Mouse (Mus musculus) limb, embryonic 12.5 days (tissue): ENCODE measurements at regions not wholly inside any gene's neighbourhood (a gene's known extent, or its start where the extent isn't known, plus 50 kb on each side); places are given as distances from the start of the nearest gene placed in this dataset.

Source experiments
- ATAC-seq: fragments of 200-750 bp; cut with Nextera tagmentation; 2 replicates; pipeline ENCODE4 v1.8.0; 2017; ENCODE audit warnings: low read depth, moderate TSS enrichment; ENCODE audit not compliant: insufficient number of reproducible peaks, insufficient read depth, low FRiP score, low TSS enrichment
- H3K27ac ChIP-seq: fragments of 300-500 bp; sonication (generic); 2 replicates; pipeline ENCODE4 v1.5.1; 2016; ENCODE audit warnings: mild to moderate bottlenecking, moderate library complexity
- H3K27me3 ChIP-seq: fragments of 300-500 bp; sonication (generic); 2 replicates; pipeline ENCODE4 v1.6.1; 2016; ENCODE audit warnings: mild to moderate bottlenecking, moderate library complexity
- H3K36me3 ChIP-seq: fragments of 300-500 bp; sonication (generic); 2 replicates; pipeline ENCODE4 v1.6.1; 2016; ENCODE audit warnings: mild to moderate bottlenecking, moderate library complexity
- H3K4me1 ChIP-seq: fragments of 300-500 bp; sonication (generic); replicated peaks from 2 replicates; pipeline ENCODE4 v1.6.1; 2016
- H3K4me2 ChIP-seq: fragments of 300-500 bp; sonication (generic); 2 replicates; pipeline ENCODE4 v1.6.1; 2016; ENCODE audit warnings: mild to moderate bottlenecking, moderate library complexity
- H3K4me3 ChIP-seq: fragments of 300-500 bp; sonication (generic); replicated peaks from 2 replicates; pipeline ENCODE4 v1.5.1; 2016; ENCODE audit warnings: mild to moderate bottlenecking
- H3K9ac ChIP-seq: fragments of 300-500 bp; sonication (generic); replicated peaks from 2 replicates; pipeline ENCODE4 v1.6.1; 2016; ENCODE audit warnings: mild to moderate bottlenecking, moderate library complexity
- H3K9me3 ChIP-seq: fragments of 300-500 bp; sonication (generic); 2 replicates; pipeline ENCODE4 v1.6.1; 2016; ENCODE audit warnings: mild to moderate bottlenecking, moderate library complexity
- WGBS: fragments of 180-500 bp; shearing (Covaris S2); methylation state at CpG from one replicate; pipeline ENCODE4 v1.1.7; 2016; 5-methylcytosine and 5-hydroxymethylcytosine counted together

- H3K9me3 ChIP-seq = peaks cover 7% of the 10 kb centered on the region; the same call in 1 of the 2 replicates
- peaks cover 55% of the 10 kb centered on the region for H3K27me3 ChIP-seq
- H3K4me1 ChIP-seq = peaks cover 9% of the 10 kb centered on the region
- WGBS = 5% methylated on average over 17 of the region's 17 CpGs
- H3K4me2 ChIP-seq = peak overlapping the region; percentile 44
- H3K4me3 ChIP-seq = peak overlapping the region; percentile 9; the same call in 1 of the 2 replicates
- no peak for ATAC-seq
- no peak overlapping the region for H3K27ac ChIP-seq
- H3K36me3 ChIP-seq = no peaks in the 10 kb centered on the region
- 0 out of 2 replicates have a peak overlapping the region, but pooled peaks have one; percentile 28 for H3K9ac ChIP-seq
These were observed 155.7 kb downstream of the Gm9376 start for GRCm38 (mm10) chr14:118422351-118423001.

- ATAC-seq = no peak
- no peak overlapping the region for H3K4me3 ChIP-seq
- H3K27ac ChIP-seq = no peak overlapping the region
- H3K4me2 ChIP-seq = peak overlapping the region; percentile 44; the same call in 1 of the 2 replicates
- H3K27me3 ChIP-seq = peaks cover 57% of the 10 kb centered on the region
- H3K9ac ChIP-seq = no peak overlapping the region
- H3K9me3 ChIP-seq = peaks cover 7% of the 10 kb centered on the region; the same call in 1 of the 2 replicates
- no peaks in the 10 kb centered on the region for H3K36me3 ChIP-seq
- peaks cover 9% of the 10 kb centered on the region for H3K4me1 ChIP-seq
- WGBS = 0% methylated on average over 4 of the region's 9 CpGs
These were observed 156.5 kb downstream of the Gm9376 start for GRCm38 (mm10) chr14:118423269-118423668.

- 78% methylated on average over 3 of the region's 3 CpGs for WGBS
These were observed 159.8 kb downstream of the Gm9376 start for GRCm38 (mm10) chr14:118426562-118426961.

GRCm38 (mm10) chr14:118430286-118430685 is 163.5 kb downstream of the Gm9376 start:
- Histone ChIP-seq H3K4me3 (no peak overlapping the region), H3K9me3 (no peaks in the 10 kb centered on the region), H3K36me3 (no peaks in the 10 kb centered on the region), H3K27me3 (peaks cover 35% of the 10 kb centered on the region), H3K9ac (no peak overlapping the region), H3K4me1 (no peaks in the 10 kb centered on the region), H3K27ac (no peak overlapping the region), H3K4me2 (no peak overlapping the region)
- no peak for ATAC-seq
- 92% methylated on average over 4 of the region's 4 CpGs for WGBS

More at GRCm38 (mm10) chr14:118426562-118426961, 159.8 kb downstream of the Gm9376 start:
- ATAC-seq = no peak
- Histone ChIP-seq H3K4me2 (no peak overlapping the region), H3K4me1 (peaks cover 9% of the 10 kb centered on the region), H3K9ac (no peak overlapping the region), H3K36me3 (no peaks in the 10 kb centered on the region), H3K9me3 (no peaks in the 10 kb centered on the region), H3K27ac (no peak overlapping the region), H3K4me3 (no peak overlapping the region), H3K27me3 (peaks cover 36% of the 10 kb centered on the region)

- Histone ChIP-seq H3K4me2 (no peak overlapping the region), H3K4me1 (no peaks in the 10 kb centered on the region), H3K36me3 (no peaks in the 10 kb centered on the region), H3K4me3 (no peak overlapping the region), H3K27me3 (peaks cover 38% of the 10 kb centered on the region), H3K27ac (no peak overlapping the region), H3K9me3 (no peaks in the 10 kb centered on the region), H3K9ac (no peak overlapping the region)
- 82% methylated on average over 1 of the region's 1 CpGs for WGBS
- ATAC-seq = no peak
These were observed 164.0 kb downstream of the Gm9376 start for GRCm38 (mm10) chr14:118430740-118431139.

GRCm38 (mm10) chr14:118431241-118431882 is 164.6 kb downstream of the Gm9376 start:
- Histone ChIP-seq H3K4me2 (no peak overlapping the region), H3K4me3 (no peak overlapping the region), H3K36me3 (no peaks in the 10 kb centered on the region), H3K4me1 (no peaks in the 10 kb centered on the region), H3K9me3 (no peaks in the 10 kb centered on the region), H3K9ac (no peak overlapping the region), H3K27ac (no peak overlapping the region), H3K27me3 (peaks cover 34% of the 10 kb centered on the region)
- WGBS = 70% methylated on average over 6 of the region's 6 CpGs
- ATAC-seq = no peak
